Mouse (Mus musculus): Measurements from ENCODE around the gene St14. TPM values are rescaled to one million over a fixed set of nuclear protein-coding genes. Genes with fewer than 3 reads are reported as not detected.

The St14 gene
- polyA plus RNA-seq, 1 experiment from 2014 or later = 1.3 TPM

DNA sequence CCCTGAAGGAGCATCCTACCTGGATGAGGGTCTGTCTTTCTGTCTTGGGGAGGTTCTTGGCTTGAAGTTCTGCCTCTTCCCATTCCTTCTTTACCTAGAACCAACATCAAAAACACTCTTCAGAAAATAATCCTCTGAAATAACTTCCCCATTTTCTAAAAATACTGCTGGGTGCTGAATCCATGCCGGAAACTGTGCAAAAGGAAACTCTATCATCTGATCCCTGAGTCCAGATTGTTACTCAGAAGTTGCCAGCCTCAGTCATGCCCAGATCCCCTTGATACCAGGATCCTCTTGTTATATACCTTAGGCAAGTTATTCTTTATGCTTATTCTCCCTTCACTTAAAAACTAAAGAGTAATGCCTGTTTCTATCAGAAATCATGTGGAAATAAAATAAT is 31.7 kb upstream of the St14 start:
- Histone ChIP-seq H3K4me2 (ENCODE audit: low read length) (no peak overlapping the region), H3K36me3 (ENCODE audit: control insufficient read depth, insufficient read depth, low read length) (peaks cover 32% of the 10 kb centered on the region), H3K9me3 (replicated peaks; ENCODE audit: control insufficient read depth, low read length, poor library complexity, severe bottlenecking) (no peaks in the 10 kb centered on the region), H3K4me1 (ENCODE audit: control insufficient read depth, insufficient read depth, low read length) (no peaks in the 10 kb centered on the region), H3K9ac (ENCODE audit: low read depth, low read length) (no peak overlapping the region), H3K27me3 (ENCODE audit: control insufficient read depth, insufficient read depth, low read depth, low read length) (no peaks in the 10 kb centered on the region), H3K27ac (ENCODE audit: low read length) (no peak overlapping the region), H3K4me3 (ENCODE audit: low read depth, low read length) (no peak overlapping the region)
- 95% methylated on average over 1 of the region's 1 CpGs for WGBS
- no peak for ATAC-seq

DNA sequence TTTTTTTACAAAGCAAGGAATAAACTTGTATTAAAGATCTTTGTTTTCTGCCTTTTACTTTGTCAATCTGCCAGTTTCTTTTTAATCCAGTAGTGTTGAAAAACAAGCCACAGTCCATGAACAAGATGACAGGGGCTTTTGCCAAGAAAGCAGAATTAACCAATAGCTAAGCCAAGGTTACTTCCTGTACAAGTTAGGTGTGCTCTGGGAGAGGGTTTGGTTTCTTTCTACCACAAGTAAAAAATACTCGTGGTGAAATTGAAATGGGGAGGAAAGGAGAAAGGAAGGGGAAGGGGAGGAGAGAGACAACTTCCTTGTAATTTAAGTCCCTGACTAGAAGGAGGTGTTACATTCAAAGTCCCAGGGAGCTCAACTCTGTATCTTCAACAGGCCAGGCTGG is 31.3 kb upstream of the St14 start:
- H3K36me3 ChIP-seq (ENCODE audit: control insufficient read depth, insufficient read depth, low read length) = peaks cover 32% of the 10 kb centered on the region
- H3K9ac ChIP-seq (ENCODE audit: low read depth, low read length) = no peak overlapping the region
- 89% methylated on average over 1 of the region's 1 CpGs for WGBS
- H3K9me3 ChIP-seq (replicated peaks; ENCODE audit: control insufficient read depth, low read length, poor library complexity, severe bottlenecking) = no peaks in the 10 kb centered on the region
- no peak overlapping the region for H3K27ac ChIP-seq (ENCODE audit: low read length)
- no peaks in the 10 kb centered on the region for H3K27me3 ChIP-seq (ENCODE audit: control insufficient read depth, insufficient read depth, low read depth, low read length)
- no peaks in the 10 kb centered on the region for H3K4me1 ChIP-seq (ENCODE audit: control insufficient read depth, insufficient read depth, low read length)
- H3K4me3 ChIP-seq (ENCODE audit: low read depth, low read length) = no peak overlapping the region
- H3K4me2 ChIP-seq (ENCODE audit: low read length) = no peak overlapping the region
- ATAC-seq = no peak

DNA sequence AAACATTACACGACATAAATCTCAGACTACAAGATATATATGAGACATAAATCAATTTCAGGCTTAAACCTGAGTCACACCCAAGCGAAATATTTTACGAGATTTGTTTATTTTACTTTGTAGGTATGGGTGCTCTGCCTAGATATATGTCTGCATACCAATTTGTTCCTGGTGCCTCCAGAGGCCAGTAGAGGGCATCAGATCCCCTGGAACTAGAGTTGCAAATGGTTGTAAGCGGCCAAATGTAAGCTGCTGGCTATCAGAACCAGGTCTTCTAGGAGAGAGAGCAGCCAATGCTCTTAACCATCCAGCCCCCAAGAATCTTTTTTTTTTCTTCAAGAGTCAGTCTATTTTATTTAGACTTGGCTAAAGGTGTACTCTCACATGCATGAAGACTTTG is 28.3 kb upstream of the St14 start:
- Histone ChIP-seq H3K36me3 (ENCODE audit: control insufficient read depth, insufficient read depth, low read length) (peaks cover 41% of the 10 kb centered on the region), H3K4me1 (ENCODE audit: control insufficient read depth, insufficient read depth, low read length) (no peaks in the 10 kb centered on the region), H3K9ac (ENCODE audit: low read depth, low read length) (no peak overlapping the region), H3K27me3 (ENCODE audit: control insufficient read depth, insufficient read depth, low read depth, low read length) (no peaks in the 10 kb centered on the region), H3K9me3 (replicated peaks; ENCODE audit: control insufficient read depth, low read length, poor library complexity, severe bottlenecking) (no peaks in the 10 kb centered on the region), H3K27ac (ENCODE audit: low read length) (no peak overlapping the region), H3K4me3 (ENCODE audit: low read depth, low read length) (no peak overlapping the region), H3K4me2 (ENCODE audit: low read length) (no peak overlapping the region)
- ATAC-seq = no peak
- 83% methylated on average over 4 of the region's 4 CpGs for WGBS

DNA sequence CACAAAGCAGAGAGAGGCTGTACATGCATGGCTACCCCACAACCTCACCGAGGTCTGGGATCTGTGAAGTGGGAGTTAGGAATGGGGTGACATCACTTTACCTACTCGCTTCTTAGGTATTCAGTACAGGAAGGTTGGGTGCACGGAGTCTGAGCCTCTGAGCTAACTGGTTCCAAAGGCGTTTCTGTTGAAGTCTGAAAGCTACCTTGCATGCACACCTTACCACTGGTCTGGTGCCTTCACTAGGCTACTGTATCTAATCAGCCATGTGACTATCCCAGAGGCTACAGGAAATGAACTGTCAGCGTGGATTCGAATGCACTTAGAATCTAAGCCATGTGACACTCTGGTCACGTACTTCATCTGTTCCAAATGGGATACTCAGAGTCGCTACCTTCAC is 24.9 kb upstream of the St14 start:
- peaks cover 42% of the 10 kb centered on the region for H3K36me3 ChIP-seq (ENCODE audit: control insufficient read depth, insufficient read depth, low read length)
- H3K4me1 ChIP-seq (ENCODE audit: control insufficient read depth, insufficient read depth, low read length) = no peaks in the 10 kb centered on the region
- 90% methylated on average over 8 of the region's 8 CpGs for WGBS
- no peaks in the 10 kb centered on the region for H3K27me3 ChIP-seq (ENCODE audit: control insufficient read depth, insufficient read depth, low read depth, low read length)
- no peak overlapping the region for H3K4me3 ChIP-seq (ENCODE audit: low read depth, low read length)
- H3K9ac ChIP-seq (ENCODE audit: low read depth, low read length) = no peak overlapping the region
- no peak overlapping the region for H3K4me2 ChIP-seq (ENCODE audit: low read length)
- H3K27ac ChIP-seq (ENCODE audit: low read length) = no peak overlapping the region
- H3K9me3 ChIP-seq (replicated peaks; ENCODE audit: control insufficient read depth, low read length, poor library complexity, severe bottlenecking) = no peaks in the 10 kb centered on the region
- ATAC-seq = no peak

DNA sequence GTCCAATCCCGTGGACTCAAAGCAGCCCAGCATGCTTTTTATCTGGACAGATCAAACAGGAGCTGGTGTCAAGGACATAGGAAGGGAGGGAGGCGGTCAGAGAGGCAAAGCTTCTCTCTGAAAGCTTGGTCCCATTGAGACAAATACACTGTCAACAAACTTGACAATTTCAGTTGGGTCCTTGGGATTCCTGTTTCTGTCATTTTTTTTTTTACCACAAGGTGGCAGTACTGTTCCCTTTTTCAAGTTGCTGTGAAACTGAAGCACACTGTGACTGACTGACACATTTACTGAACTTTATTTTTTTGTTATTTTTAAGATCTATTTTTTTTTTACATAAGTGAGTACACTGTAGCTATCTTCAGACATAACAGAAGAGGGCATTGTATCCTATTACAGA is 19.4 kb upstream of the St14 start:
- no peak overlapping the region for H3K27ac ChIP-seq (ENCODE audit: low read length)
- H3K36me3 ChIP-seq (ENCODE audit: control insufficient read depth, insufficient read depth, low read length) = peaks cover 20% of the 10 kb centered on the region
- no peak overlapping the region for H3K4me3 ChIP-seq (ENCODE audit: low read depth, low read length)
- no peaks in the 10 kb centered on the region for H3K27me3 ChIP-seq (ENCODE audit: control insufficient read depth, insufficient read depth, low read depth, low read length)
- H3K9me3 ChIP-seq (replicated peaks; ENCODE audit: control insufficient read depth, low read length, poor library complexity, severe bottlenecking) = no peaks in the 10 kb centered on the region
- no peak overlapping the region for H3K9ac ChIP-seq (ENCODE audit: low read depth, low read length)
- H3K4me2 ChIP-seq (ENCODE audit: low read length) = no peak overlapping the region
- H3K4me1 ChIP-seq (ENCODE audit: control insufficient read depth, insufficient read depth, low read length) = no peaks in the 10 kb centered on the region
- 77% methylated on average over 2 of the region's 2 CpGs for WGBS
- no peak for ATAC-seq

DNA sequence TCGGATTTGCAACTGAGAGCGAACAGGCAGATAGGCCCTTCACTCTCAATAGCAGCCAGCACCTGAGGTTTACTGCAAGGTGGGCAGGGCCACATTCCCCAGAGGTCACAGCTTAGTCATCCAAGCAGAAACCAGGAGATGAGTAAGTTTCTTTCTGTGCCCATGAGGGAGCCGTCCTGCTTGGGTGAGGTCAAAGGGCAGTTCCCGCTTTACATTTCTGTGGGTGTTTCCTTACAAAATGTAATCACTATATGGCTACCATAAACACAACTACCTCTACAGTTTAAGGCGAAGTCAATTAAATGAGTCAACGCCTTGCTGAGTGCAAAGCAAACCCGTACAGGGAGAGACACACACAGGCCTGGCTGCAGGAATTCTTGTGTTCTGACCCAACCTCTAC is 16.5 kb upstream of the St14 start:
- 87% methylated on average over 7 of the region's 7 CpGs for WGBS
- Histone ChIP-seq H3K27ac (ENCODE audit: low read length) (no peak overlapping the region), H3K4me2 (ENCODE audit: low read length) (no peak overlapping the region), H3K36me3 (ENCODE audit: control insufficient read depth, insufficient read depth, low read length) (peaks cover 19% of the 10 kb centered on the region), H3K27me3 (ENCODE audit: control insufficient read depth, insufficient read depth, low read depth, low read length) (no peaks in the 10 kb centered on the region), H3K9ac (ENCODE audit: low read depth, low read length) (no peak overlapping the region), H3K4me3 (ENCODE audit: low read depth, low read length) (no peak overlapping the region), H3K9me3 (replicated peaks; ENCODE audit: control insufficient read depth, low read length, poor library complexity, severe bottlenecking) (no peaks in the 10 kb centered on the region), H3K4me1 (ENCODE audit: control insufficient read depth, insufficient read depth, low read length) (no peaks in the 10 kb centered on the region)
- ATAC-seq = no peak

DNA sequence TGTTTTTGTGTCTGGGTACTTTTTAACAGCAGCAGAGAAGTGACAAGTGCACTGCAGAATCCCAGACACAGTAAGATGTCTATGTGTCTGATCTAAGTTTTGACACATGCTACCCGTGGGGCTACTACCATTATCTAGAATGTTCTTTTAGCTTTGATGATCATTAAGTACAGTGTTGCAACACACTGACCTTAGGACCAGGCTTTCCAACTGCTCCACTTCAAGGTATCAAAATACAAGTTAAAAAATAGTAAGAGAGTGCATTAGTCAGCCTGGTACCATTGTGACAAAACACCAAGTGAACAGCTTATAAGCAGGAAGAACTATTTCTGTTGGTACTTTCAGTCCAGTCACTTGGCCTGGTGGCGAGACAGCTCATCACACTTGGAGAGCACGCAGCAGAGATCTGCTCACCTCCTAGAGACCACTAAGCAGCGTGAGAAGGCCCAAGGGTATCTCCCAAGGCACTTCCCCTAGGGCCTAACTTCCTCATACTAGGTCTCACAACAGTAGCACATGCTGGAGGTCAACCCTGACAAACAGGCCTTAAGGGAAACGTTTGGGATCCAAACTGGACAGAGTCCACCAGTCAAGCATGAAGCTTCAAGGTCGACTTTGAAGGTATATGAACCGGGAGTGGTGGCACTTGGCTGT is 13.7 kb upstream of the St14 start:
- peaks cover 13% of the 10 kb centered on the region for H3K36me3 ChIP-seq (ENCODE audit: control insufficient read depth, insufficient read depth, low read length)
- H3K9me3 ChIP-seq (replicated peaks; ENCODE audit: control insufficient read depth, low read length, poor library complexity, severe bottlenecking) = no peaks in the 10 kb centered on the region
- H3K4me2 ChIP-seq (ENCODE audit: low read length) = no peak overlapping the region
- H3K4me3 ChIP-seq (ENCODE audit: low read depth, low read length) = no peak overlapping the region
- H3K27ac ChIP-seq (ENCODE audit: low read length) = no peak overlapping the region
- no peaks in the 10 kb centered on the region for H3K27me3 ChIP-seq (ENCODE audit: control insufficient read depth, insufficient read depth, low read depth, low read length)
- H3K9ac ChIP-seq (ENCODE audit: low read depth, low read length) = no peak overlapping the region
- no peak for ATAC-seq
- no peaks in the 10 kb centered on the region for H3K4me1 ChIP-seq (ENCODE audit: control insufficient read depth, insufficient read depth, low read length)
- WGBS = 82% methylated on average over 7 of the region's 7 CpGs

DNA sequence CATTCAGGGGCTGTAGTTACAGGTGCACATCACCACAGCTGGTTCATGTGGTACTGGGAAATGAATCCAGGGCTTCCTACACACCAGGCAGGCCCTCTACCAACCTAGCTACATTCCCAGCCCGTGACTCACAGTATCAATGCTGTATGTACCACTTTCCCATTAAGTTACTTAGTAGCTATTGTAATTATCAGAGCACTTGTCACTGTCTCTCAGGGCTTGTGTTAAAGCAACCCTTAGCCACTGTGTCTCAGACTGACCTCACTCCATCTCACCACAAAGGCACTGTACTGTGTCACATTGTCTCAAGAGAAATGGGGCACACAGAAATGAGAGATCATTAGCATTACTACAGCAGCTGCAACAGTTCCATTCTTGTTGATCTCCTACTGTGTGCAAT is 11.3 kb upstream of the St14 start:
- Histone ChIP-seq H3K27me3 (ENCODE audit: control insufficient read depth, insufficient read depth, low read depth, low read length) (no peaks in the 10 kb centered on the region), H3K36me3 (ENCODE audit: control insufficient read depth, insufficient read depth, low read length) (0 out of 2 replicates have a peak, but pooled peaks cover 2% of the 10 kb centered on the region), H3K9me3 (replicated peaks; ENCODE audit: control insufficient read depth, low read length, poor library complexity, severe bottlenecking) (no peaks in the 10 kb centered on the region), H3K27ac (ENCODE audit: low read length) (no peak overlapping the region), H3K4me1 (ENCODE audit: control insufficient read depth, insufficient read depth, low read length) (no peaks in the 10 kb centered on the region), H3K4me2 (ENCODE audit: low read length) (no peak overlapping the region), H3K9ac (ENCODE audit: low read depth, low read length) (no peak overlapping the region), H3K4me3 (ENCODE audit: low read depth, low read length) (no peak overlapping the region)
- no peak for ATAC-seq
- 83% methylated on average over 1 of the region's 1 CpGs for WGBS

DNA sequence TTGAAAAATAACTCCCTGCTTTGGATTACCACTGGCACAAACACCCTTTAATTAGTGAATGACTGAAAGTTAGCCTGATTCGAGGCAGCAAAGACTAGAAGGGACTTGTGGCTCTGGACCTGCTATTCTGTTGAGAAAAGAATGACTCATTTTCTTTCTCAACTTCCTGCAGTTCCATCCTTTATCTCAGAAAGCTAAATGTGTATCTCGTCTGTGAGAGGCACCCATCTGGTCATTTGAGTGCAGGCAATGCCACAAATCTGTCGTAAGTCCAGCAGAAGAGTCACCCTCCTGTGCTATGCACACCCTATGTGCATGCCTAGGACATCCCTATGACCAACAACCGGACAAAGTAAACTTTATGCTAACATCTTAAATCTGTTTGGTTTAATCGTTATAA is 1.5 kb upstream of the St14 start:
- peaks cover 18% of the 10 kb centered on the region for H3K4me1 ChIP-seq (ENCODE audit: control insufficient read depth, insufficient read depth, low read length)
- H3K9me3 ChIP-seq (replicated peaks; ENCODE audit: control insufficient read depth, low read length, poor library complexity, severe bottlenecking) = no peaks in the 10 kb centered on the region
- ATAC-seq = no peak
- H3K9ac ChIP-seq (ENCODE audit: low read depth, low read length) = no peak overlapping the region
- H3K4me2 ChIP-seq (ENCODE audit: low read length) = no peak overlapping the region
- H3K36me3 ChIP-seq (ENCODE audit: control insufficient read depth, insufficient read depth, low read length) = no peaks in the 10 kb centered on the region
- peaks cover 34% of the 10 kb centered on the region for H3K27me3 ChIP-seq (ENCODE audit: control insufficient read depth, insufficient read depth, low read depth, low read length)
- H3K4me3 ChIP-seq (ENCODE audit: low read depth, low read length) = no peak overlapping the region
- WGBS = 87% methylated on average over 5 of the region's 5 CpGs
- no peak overlapping the region for H3K27ac ChIP-seq (ENCODE audit: low read length)
